Mouse (Mus musculus) G1E (cell line): ENCODE data around the gene Gm20708.

ENCODE experiments used
- CTCF ChIP-seq: IDR thresholded peaks from 2 replicates; pipeline ENCODE4 v1.5.1; 2012; ENCODE audit warnings: low read depth, low read length, inconsistent platforms, mixed read lengths
- TAL1 ChIP-seq: conservative IDR thresholded peaks from 2 replicates; pipeline ENCODE4 v1.6.1; 2012; ENCODE audit warnings: low read depth, low read length, inconsistent platforms, mixed read lengths

- TF ChIP-seq CTCF (no peak), TAL1 (no peak)
Observed at GRCm38 (mm10) chr11:117775540-117775939, 33.9 kb upstream of the Gm20708 start.
